Mouse (Mus musculus) layer of hippocampus, adult 2 months (tissue): ENCODE results near the gene Mcpt2. TPM values are rescaled to one million over a fixed set of nuclear protein-coding genes. Genes with fewer than 3 reads are reported as not detected.
"Not testable (repeated sequence)": the region's sequence is repeated elsewhere in the genome, so short reads cannot be mapped to it uniquely, and the experiment has no call there.

Experiments used
- DNase-seq, 2 experiments: peaks; one replicate each; pipeline ENCODE4 v3.0.0; 2022; ENCODE audit warnings: low spot score in 2 of 2
- H3K27ac ChIP-seq: fragments of 200-600 bp; 2 replicates; pipeline ENCODE4 v1.8.1; 2022
- H3K4me3 ChIP-seq: fragments of 200-600 bp; 2 replicates; pipeline ENCODE4 v1.8.1; 2022; ENCODE audit warnings: mild to moderate bottlenecking
- CTCF ChIP-seq: fragments of 200-600 bp; conservative IDR thresholded peaks from 2 replicates; pipeline ENCODE4 v1.8.1; 2022; ENCODE audit warnings: antibody characterized with exemption, mild to moderate bottlenecking, moderate library complexity
- long read RNA-seq, 2 experiments: library from polyadenylated mRNA; stranded (forward); transcript quantifications; one replicate each; pipeline ENCODE4 v2.0.0; 2021; ENCODE audit warnings: borderline mapping rate in 2 of 2
- total RNA-seq, 2 experiments: library from RNA; stranded (reverse); gene quantifications; 2 replicates each; pipeline ENCODE4 v1.2.3; 2021

Gene Mcpt2
- not detected for total RNA-seq
- long read RNA-seq, experiment 1: 0 reads
- long read RNA-seq, experiment 2: 0 reads

- H3K27ac ChIP-seq, H3K4me3 ChIP-seq, DNase-seq: not testable (repeated sequence)
Observed at GRCm38 (mm10) chr14:56041792-56042191, at the start of gene Mcpt2. TSS of gene Mcpt2 (plus strand) at chr14:56042041.

- no peak for DNase-seq
- no peak overlapping the region for H3K4me3 ChIP-seq
- no peak overlapping the region for H3K27ac ChIP-seq
- TF ChIP-seq CTCF: no peak
Observed at GRCm38 (mm10) chr14:56013147-56013546, 28.7 kb upstream of the Mcpt2 start.

GRCm38 (mm10) chr14:56013924-56014323 is 27.9 kb upstream of the Mcpt2 start:
- H3K4me3 ChIP-seq: no peak overlapping the region
- TF ChIP-seq CTCF: no peak
- DNase-seq: no peak

GRCm38 (mm10) chr14:56017671-56018070 is 24.2 kb upstream of the Mcpt2 start, which contains the start of gene Mcpt1:
TSS of gene Mcpt1 (plus strand) at chr14:56017971.
- DNase-seq, H3K4me3 ChIP-seq, H3K27ac ChIP-seq: not testable (repeated sequence)

More at GRCm38 (mm10) chr14:56013924-56014323, 27.9 kb upstream of the Mcpt2 start:
- no peak overlapping the region for H3K27ac ChIP-seq

- no peak for DNase-seq
- H3K27ac ChIP-seq: no peak overlapping the region
- TF ChIP-seq CTCF: no peak
Observed at GRCm38 (mm10) chr14:56019446-56019845, 22.4 kb upstream of the Mcpt2 start.

GRCm38 (mm10) chr14:56021305-56021704 is 20.5 kb upstream of the Mcpt2 start:
- not testable (repeated sequence) for H3K27ac ChIP-seq, H3K4me3 ChIP-seq, DNase-seq

More at GRCm38 (mm10) chr14:56019446-56019845, 22.4 kb upstream of the Mcpt2 start:
- H3K4me3 ChIP-seq: no peak overlapping the region

- DNase-seq, H3K27ac ChIP-seq, H3K4me3 ChIP-seq: not testable (repeated sequence)
Observed at GRCm38 (mm10) chr14:56030395-56030794, 11.4 kb upstream of the Mcpt2 start, which contains the start of gene Mcpt9. TSS of gene Mcpt9 (minus strand) at chr14:56030495.

GRCm38 (mm10) chr14:56034433-56034832 is 7.4 kb upstream of the Mcpt2 start:
- no peak for TF ChIP-seq CTCF
- H3K4me3 ChIP-seq: no peak overlapping the region

GRCm38 (mm10) chr14:56055408-56055807 is 13.6 kb downstream of the Mcpt2 start:
- Histone ChIP-seq H3K27ac (no peak overlapping the region), H3K4me3 (no peak overlapping the region)
- peak; percentile 24; the same call in 1 of the 2 replicates for TF ChIP-seq CTCF
- DNase-seq: no peak

More at GRCm38 (mm10) chr14:56034433-56034832, 7.4 kb upstream of the Mcpt2 start:
- no peak for DNase-seq
- no peak overlapping the region for H3K27ac ChIP-seq

GRCm38 (mm10) chr14:56057722-56058121 is 15.9 kb downstream of the Mcpt2 start:
- H3K27ac ChIP-seq: no peak overlapping the region
- no peak for TF ChIP-seq CTCF
- H3K4me3 ChIP-seq: no peak overlapping the region
- no peak for DNase-seq

GRCm38 (mm10) chr14:56062213-56062612 is 20.4 kb downstream of the Mcpt2 start, which contains the start of gene Mcpt4:
TSS of gene Mcpt4 (minus strand) at chr14:56062313.
- not testable (repeated sequence) for H3K4me3 ChIP-seq, H3K27ac ChIP-seq, DNase-seq

- DNase-seq: no peak
- Histone ChIP-seq H3K4me3 (no peak overlapping the region), H3K27ac (no peak overlapping the region)
- TF ChIP-seq CTCF: no peak
Observed at GRCm38 (mm10) chr14:56082016-56082415, 40.2 kb downstream of the Mcpt2 start.

- TF ChIP-seq CTCF: no peak
- Histone ChIP-seq H3K4me3 (no peak within 1 kb of the TSS), H3K27ac (no peak within 1 kb of the TSS)
- no peak for DNase-seq
Observed at GRCm38 (mm10) chr14:56085167-56085566, 43.3 kb downstream of the Mcpt2 start, which contains the start of gene Mcpt8. TSS of gene Mcpt8 (minus strand) at chr14:56085273.

GRCm38 (mm10) chr14:56086711-56087110 is 44.9 kb downstream of the Mcpt2 start:
- DNase-seq: no peak
- no peak for TF ChIP-seq CTCF
- H3K4me3 ChIP-seq: no peak overlapping the region

More at GRCm38 (mm10) chr14:56086711-56087110, 44.9 kb downstream of the Mcpt2 start:
- H3K27ac ChIP-seq: no peak overlapping the region
